Mouse (Mus musculus): ENCODE data around the gene Col4a2. TPM values are rescaled to one million over a fixed set of nuclear protein-coding genes. Genes with fewer than 3 reads are reported as not detected.

Gene Col4a2
- polyA plus RNA-seq, 1 experiment, result 77.1 TPM

DNA sequence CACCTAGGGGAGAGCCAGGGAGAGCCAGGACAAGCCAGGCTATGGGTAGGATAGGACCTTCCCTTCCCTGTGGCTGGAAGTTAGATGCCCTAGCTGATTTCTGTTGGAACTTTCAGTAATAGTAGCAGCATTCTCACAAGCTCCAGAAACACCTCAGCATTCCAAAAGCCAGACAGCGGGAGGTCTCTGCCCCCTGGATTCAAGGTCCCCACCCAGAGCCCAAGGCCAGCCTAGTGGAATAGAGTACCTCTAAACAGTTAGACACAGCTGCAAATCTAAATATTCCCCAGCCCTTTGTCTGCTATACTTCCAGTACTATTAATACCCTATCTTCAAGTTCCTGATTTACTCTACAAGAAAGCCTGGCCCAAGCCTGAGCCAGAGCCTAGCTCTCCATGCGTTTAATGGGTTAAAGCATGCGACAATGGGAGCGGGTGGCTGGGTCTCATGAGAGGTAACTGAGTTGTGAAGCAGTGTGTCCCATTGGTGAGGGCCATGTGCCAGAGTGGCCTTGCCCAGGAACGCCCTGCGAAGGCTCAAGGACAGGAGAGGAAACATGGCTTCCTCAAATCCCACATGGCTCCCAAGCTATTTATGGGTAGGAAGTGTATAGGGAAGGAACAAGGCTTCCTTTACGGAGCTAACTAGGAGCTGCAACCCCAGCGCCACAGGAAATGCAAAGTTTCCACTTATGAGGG is 15.3 kb upstream of the Col4a2 start:
- TF ChIP-seq POLR2A (IDR thresholded peaks at IDR 0.05; ENCODE audit: borderline replicate concordance, extremely low read depth, insufficient read depth, insufficient read length, poor library complexity, severe bottlenecking) (no peak), CTCF (IDR thresholded peaks at IDR 0.05; ENCODE audit: borderline replicate concordance, extremely low read depth, insufficient read depth, insufficient read length) (no peak)

DNA sequence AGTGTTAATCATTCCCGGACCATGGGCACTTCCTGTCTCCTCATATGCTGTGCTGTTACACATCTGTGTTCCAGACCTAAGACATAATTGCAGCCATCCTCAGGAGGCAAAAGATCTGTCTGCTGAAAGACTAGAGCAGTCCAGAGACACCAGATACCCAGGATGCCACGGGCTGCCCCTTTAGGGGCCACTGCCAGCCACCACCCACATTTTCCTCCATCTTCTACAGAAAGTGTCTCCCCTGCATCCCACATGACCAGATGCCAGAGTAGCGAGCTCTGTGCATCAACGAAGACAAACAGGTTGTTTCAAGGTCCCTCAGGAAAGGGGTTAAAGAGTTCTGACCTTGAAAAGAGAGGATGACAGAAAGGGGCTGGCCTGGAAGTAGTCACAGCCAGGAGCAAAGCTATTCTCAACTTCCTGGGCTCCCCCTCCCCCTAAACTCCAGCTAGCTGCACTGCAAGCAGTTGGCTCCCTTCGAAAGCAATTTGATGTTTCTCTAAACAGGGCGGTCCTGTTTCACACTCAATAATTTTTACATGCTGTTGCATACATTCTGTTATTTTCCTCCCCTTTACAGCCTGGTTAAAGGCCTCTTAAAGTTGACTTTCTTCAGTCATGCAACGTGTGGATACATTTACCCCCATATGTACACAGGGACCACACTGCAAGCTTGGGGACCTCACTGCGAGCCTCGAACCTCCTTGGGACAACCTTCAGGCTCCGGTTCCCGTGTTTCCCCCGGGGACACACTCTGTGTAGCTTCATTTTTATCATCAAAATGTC is 13.9 kb upstream of the Col4a2 start:
- no peak for DNase-seq (ENCODE audit: low read depth)
- TF ChIP-seq CTCF (IDR thresholded peaks at IDR 0.05; ENCODE audit: borderline replicate concordance, extremely low read depth, insufficient read depth, insufficient read length) (no peak), POLR2A (IDR thresholded peaks at IDR 0.05; ENCODE audit: borderline replicate concordance, extremely low read depth, insufficient read depth, insufficient read length, poor library complexity, severe bottlenecking) (no peak)

More for the DNA sequence above, 15.3 kb upstream of the Col4a2 start:
- no peak for DNase-seq (ENCODE audit: low read depth)

DNA sequence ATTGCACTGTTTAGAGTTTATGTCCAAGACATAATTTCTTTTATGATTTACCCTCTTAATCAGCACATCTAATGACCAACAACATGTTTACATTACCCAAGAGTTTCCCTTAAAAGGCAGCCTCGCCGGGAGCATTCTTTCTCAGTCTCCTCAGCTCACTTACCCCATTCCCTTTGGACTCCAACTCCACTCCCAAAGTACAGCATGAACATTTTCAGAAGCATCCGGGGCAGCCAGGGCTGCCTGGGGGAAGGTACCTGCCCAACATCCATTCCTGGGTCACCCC is 13.3 kb upstream of the Col4a2 start:
- DNase-seq (ENCODE audit: low read depth), result no peak
- TF ChIP-seq POLR2A (IDR thresholded peaks at IDR 0.05; ENCODE audit: borderline replicate concordance, extremely low read depth, insufficient read depth, insufficient read length, poor library complexity, severe bottlenecking) (no peak), CTCF (IDR thresholded peaks at IDR 0.05; ENCODE audit: borderline replicate concordance, extremely low read depth, insufficient read depth, insufficient read length) (no peak)

DNA sequence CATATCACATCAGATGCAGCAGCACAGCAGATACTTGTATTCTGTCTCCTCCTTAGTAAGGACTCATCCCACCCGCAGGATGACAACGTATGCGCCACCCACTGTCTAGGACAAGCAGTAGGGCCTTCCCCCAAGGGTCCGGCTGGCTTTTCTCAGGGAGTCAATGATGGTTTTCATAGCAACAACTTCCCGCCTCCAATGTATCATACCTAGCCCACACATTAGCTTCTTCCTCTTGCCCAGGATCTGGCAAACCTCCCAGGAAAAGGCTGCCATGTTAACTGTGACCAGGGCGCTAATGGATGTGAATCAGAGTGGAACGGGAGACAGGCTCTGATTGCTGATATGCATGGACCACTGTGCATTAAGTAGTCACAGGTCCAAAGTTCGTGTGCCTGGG is 12.2 kb upstream of the Col4a2 start:
- TF ChIP-seq CTCF (IDR thresholded peaks at IDR 0.05; ENCODE audit: borderline replicate concordance, extremely low read depth, insufficient read depth, insufficient read length), result no peak
- no peak for TF ChIP-seq POLR2A (IDR thresholded peaks at IDR 0.05; ENCODE audit: borderline replicate concordance, extremely low read depth, insufficient read depth, insufficient read length, poor library complexity, severe bottlenecking)

DNA sequence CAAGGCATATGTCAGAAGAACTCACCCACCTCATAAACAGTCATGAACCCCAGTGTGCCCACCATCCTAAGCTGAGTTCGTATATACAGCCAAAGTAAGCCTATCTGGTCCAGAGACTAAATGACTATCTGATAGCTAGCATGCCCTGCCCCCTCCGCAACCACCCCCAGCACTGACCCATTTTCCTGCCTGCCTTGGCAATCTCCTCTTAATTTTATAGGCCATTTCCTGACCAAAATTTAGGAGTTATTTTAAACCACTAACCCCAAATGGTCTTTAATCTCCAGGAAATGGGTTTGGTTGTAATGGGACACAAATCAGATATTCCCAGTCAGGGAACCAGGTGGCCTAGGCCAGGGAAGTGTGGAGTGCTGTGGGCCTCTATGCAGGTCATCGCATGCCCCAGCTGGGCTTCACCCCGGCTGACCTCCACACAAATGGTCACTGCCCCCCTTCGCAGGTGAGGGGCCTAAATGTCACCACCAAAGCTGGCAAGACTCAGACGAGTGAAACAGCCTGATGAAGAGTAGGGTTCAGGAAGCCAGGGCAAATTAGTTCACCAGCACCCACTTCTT is 8.5 kb upstream of the Col4a2 start:
- no peak for DNase-seq (ENCODE audit: low read depth)
- TF ChIP-seq POLR2A (IDR thresholded peaks at IDR 0.05; ENCODE audit: borderline replicate concordance, extremely low read depth, insufficient read depth, insufficient read length, poor library complexity, severe bottlenecking) (no peak), CTCF (IDR thresholded peaks at IDR 0.05; ENCODE audit: borderline replicate concordance, extremely low read depth, insufficient read depth, insufficient read length) (no peak)

More for the DNA sequence above, 12.2 kb upstream of the Col4a2 start:
- DNase-seq (ENCODE audit: low read depth), result peak; percentile 52

DNA sequence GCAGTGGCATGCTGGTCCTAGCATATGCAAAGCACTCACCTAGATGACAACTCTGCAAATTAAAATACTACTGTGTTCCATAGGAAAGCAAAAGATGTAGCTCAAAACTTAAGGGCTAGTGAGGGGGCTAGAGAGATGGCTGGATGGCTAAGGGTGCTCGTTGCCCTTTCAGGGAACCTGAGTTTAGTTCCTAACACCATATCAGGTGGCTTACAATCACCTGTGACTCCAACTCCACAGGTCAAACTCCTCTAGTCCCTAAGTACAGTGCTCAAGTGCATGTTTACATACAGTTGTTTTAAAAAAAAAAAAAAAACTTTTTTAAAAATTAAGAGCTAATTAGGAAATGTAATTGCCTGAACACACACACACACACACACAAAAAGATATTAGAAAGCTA is 7.1 kb upstream of the Col4a2 start:
- DNase-seq (ENCODE audit: low read depth), result no peak
- TF ChIP-seq CTCF (IDR thresholded peaks at IDR 0.05; ENCODE audit: borderline replicate concordance, extremely low read depth, insufficient read depth, insufficient read length) (no peak), POLR2A (IDR thresholded peaks at IDR 0.05; ENCODE audit: borderline replicate concordance, extremely low read depth, insufficient read depth, insufficient read length, poor library complexity, severe bottlenecking) (no peak)

DNA sequence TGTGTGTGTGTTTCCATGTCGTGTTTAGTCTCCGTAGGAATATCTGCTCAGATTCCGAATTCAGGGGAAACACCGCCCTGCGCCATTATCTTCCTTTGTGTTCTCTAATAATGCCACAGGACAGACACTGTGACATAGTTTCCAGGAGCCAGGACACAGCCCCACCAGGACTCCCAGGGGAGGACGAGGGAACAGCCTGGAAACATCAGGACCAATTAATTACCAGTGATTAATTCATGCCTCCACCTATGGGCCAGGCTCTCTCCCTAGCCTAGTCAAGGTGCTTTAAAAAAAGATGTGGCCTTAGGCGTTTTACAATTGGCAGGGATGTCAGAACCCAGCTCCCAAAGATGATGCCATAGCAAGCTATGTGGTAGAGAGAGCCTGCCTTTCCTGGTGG is 5.2 kb upstream of the Col4a2 start:
- DNase-seq (ENCODE audit: low read depth), result no peak
- TF ChIP-seq CTCF (IDR thresholded peaks at IDR 0.05; ENCODE audit: borderline replicate concordance, extremely low read depth, insufficient read depth, insufficient read length), result no peak

DNA sequence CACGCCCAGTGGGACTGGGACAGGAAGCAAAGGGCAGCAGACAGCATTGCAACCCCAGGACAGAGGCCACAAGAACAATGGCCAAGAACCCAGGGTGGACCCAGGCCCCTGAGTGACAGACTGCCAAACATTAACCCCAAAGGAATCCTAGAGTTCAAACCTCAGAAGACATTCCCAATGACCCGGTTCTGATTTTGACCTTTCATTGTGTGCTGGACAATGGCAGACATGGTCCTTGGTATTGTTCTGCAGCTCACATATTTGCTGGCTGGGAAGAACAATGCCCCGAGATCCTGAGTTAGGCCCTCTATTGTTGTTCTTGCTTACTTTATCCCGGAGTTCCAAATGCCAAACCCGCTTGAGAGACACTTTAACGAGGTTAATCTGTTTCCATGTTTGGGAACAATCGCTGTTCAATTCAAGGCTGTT is 4.0 kb upstream of the Col4a2 start:
- no peak for DNase-seq (ENCODE audit: low read depth)
- TF ChIP-seq CTCF (IDR thresholded peaks at IDR 0.05; ENCODE audit: borderline replicate concordance, extremely low read depth, insufficient read depth, insufficient read length) (no peak), POLR2A (IDR thresholded peaks at IDR 0.05; ENCODE audit: borderline replicate concordance, extremely low read depth, insufficient read depth, insufficient read length, poor library complexity, severe bottlenecking) (no peak)

DNA sequence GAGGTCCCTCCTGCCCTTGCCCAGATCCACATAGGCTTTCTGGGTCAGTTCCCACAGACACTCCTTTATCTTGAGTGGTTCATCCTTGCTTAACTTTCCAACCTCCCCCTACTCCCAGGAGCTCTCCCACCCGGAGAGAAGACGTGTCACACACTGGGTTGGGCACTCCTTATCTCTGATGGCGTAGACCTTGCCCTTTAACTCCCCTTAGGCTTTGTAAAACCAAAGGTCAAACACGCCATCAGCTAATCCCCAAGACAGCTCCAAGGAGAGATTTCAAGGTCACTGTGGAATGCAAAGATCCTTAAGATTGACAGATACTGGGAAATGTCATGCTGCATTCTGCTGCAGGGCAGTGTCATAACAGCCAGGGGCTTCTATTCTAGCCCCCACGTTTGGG is 3.4 kb upstream of the Col4a2 start:
- no peak for DNase-seq (ENCODE audit: low read depth)
- no peak for TF ChIP-seq CTCF (IDR thresholded peaks at IDR 0.05; ENCODE audit: borderline replicate concordance, extremely low read depth, insufficient read depth, insufficient read length)
- no peak for TF ChIP-seq POLR2A (IDR thresholded peaks at IDR 0.05; ENCODE audit: borderline replicate concordance, extremely low read depth, insufficient read depth, insufficient read length, poor library complexity, severe bottlenecking)

DNA sequence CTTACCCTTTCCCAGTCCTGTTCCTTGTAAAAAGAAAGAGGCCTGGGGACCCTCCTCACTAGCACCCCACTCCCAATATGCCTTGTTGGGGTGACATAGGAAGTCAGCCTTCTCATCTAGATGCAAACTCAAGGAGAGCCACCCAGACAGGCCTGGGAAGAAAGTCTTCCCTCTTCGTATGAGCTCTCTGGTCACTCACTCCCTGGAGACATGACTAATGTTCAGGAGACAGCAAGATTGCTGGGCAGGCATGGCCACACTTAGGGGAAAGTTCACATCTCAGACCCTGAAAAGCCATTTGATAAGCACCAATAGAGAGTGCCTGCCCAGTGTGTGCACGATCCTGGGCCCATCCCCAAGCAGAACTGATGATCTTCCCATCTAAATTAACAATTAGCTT is 2.6 kb upstream of the Col4a2 start:
- DNase-seq (ENCODE audit: low read depth), result no peak
- TF ChIP-seq POLR2A (IDR thresholded peaks at IDR 0.05; ENCODE audit: borderline replicate concordance, extremely low read depth, insufficient read depth, insufficient read length, poor library complexity, severe bottlenecking), result no peak
- no peak for TF ChIP-seq CTCF (IDR thresholded peaks at IDR 0.05; ENCODE audit: borderline replicate concordance, extremely low read depth, insufficient read depth, insufficient read length)

DNA sequence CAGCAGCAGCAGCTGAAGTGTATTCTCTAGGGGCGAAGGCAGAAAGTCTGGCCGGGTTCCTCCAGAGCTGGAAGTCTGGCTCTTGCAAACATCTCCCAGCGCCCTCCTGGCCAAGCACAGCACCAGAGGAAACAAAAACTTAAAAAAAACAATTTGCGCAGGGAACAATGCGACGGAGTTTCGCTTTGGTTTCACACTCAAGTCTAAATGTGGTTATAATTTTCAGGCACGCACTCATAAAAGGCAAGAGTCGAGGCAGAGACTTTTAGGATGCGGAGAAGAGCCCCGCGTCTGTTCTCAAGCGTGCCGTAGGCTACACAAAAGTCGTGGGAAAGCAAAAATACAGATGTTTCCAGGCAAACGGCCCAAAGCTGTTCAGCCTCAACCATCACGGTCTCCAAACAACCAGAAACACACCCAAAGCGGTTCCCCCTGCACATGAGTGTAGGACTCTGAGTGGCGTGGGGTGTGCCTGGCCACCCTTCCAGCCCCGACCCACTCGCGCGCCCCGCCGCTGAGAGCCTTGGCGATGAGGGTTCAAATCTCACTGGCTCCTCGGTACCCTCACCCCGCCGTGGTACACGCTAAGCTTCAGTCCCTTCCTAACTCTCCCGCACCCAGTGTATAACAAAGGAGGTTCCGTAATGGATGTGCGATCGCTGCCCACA is 790 bp upstream of the Col4a2 start:
- no peak for TF ChIP-seq POLR2A (IDR thresholded peaks at IDR 0.05; ENCODE audit: borderline replicate concordance, extremely low read depth, insufficient read depth, insufficient read length, poor library complexity, severe bottlenecking)
- TF ChIP-seq CTCF (IDR thresholded peaks at IDR 0.05; ENCODE audit: borderline replicate concordance, extremely low read depth, insufficient read depth, insufficient read length), result no peak
- peak; percentile 39 for DNase-seq (ENCODE audit: low read depth)

Data from brain, embryonic 14.5 days (tissue).